Comparison of ENCODE assay signal across 8 mouse cellular contexts in the genomic region with DNA sequence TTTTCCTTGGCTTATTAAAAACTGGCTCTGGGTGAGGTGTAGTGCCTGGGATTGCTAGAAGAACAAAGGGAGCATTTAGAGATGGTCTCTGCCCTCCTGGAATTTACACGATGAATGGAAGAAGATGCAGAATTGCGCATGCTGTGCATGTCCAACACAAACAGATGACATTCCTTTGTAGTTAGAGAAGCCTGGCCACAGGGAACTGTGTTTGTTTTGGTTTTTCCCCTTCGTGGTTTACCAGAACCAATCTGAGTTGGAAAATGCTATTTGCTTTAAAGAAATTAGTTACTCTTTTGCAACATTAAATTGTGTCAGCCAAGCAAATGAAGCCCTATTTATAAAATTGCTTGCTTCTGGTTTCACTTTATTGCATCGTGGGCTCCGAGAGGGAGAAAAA. TPM values are rescaled to one million over a fixed set of nuclear protein-coding genes. Genes with fewer than 3 reads are reported as not detected.
DNase-seq lines count a peak whose midpoint lies in the region; ATAC-seq lines count a peak whose summit lies in the region.

Gene Cp, plus strand, starts transcription at position 170 of the 400 bp plus-strand sequence.

- no peak for DNase-seq in forebrain, embryonic 10.5 days (ENCODE audit: extremely low spot score, low spot score)
- DNase-seq in urinary bladder, adult 2 months (ENCODE audit: low spot score), result no peak
- DNase-seq in urinary bladder, postnatal 10 days (ENCODE audit: low spot score), result no peak
- DNase-seq in hindbrain, embryonic 14.5 days (ENCODE audit: low spot score), result no peak
- DNase-seq in retina, postnatal 1 day, result peak; percentile 86
- no peak for DNase-seq in cerebellum, postnatal 14 days

- H3K27me3 ChIP-seq in forebrain, embryonic 10.5 days (ENCODE audit: poor library complexity, severe bottlenecking), result no peaks in the 10 kb centered on the region
- no peaks in the 10 kb centered on the region for H3K27me3 ChIP-seq in forebrain, embryonic 13.5 days
- no peaks in the 10 kb centered on the region for H3K27me3 ChIP-seq in hindbrain, embryonic 14.5 days (ENCODE audit: control insufficient read depth, insufficient read depth, low read length)

- WGBS in forebrain, embryonic 10.5 days, result 36% methylated on average over 5 of the region's 5 CpGs
- 27% methylated on average over 5 of the region's 5 CpGs for WGBS in forebrain, embryonic 13.5 days
- WGBS in hindbrain, embryonic 14.5 days, result 19% methylated on average over 5 of the region's 5 CpGs

- no peak within 1 kb of the TSS for H3K9ac ChIP-seq in forebrain, embryonic 13.5 days
- H3K9ac ChIP-seq in hindbrain, embryonic 14.5 days, result no peak within 1 kb of the TSS; the same call in 1 of the 2 replicates

- no peak within 1 kb of the TSS; the same call in 1 of the 2 replicates for H3K4me2 ChIP-seq in forebrain, embryonic 13.5 days
- H3K4me2 ChIP-seq in hindbrain, embryonic 14.5 days (replicated peaks), result peak within 1 kb of the TSS; percentile 30

- H3K36me3 ChIP-seq in forebrain, embryonic 10.5 days (replicated peaks), result no peaks in the 10 kb centered on the region
- no peaks in the 10 kb centered on the region for H3K36me3 ChIP-seq in forebrain, embryonic 13.5 days (ENCODE audit: poor library complexity, severe bottlenecking)
- no peaks in the 10 kb centered on the region for H3K36me3 ChIP-seq in hindbrain, embryonic 14.5 days (replicated peaks; ENCODE audit: control insufficient read depth, insufficient read depth)

- peaks cover 64% of the 10 kb centered on the region for H3K4me1 ChIP-seq in forebrain, embryonic 10.5 days
- H3K4me1 ChIP-seq in forebrain, embryonic 13.5 days, result peaks cover 12% of the 10 kb centered on the region
- no peaks in the 10 kb centered on the region for H3K4me1 ChIP-seq in hindbrain, embryonic 14.5 days (replicated peaks; ENCODE audit: control insufficient read depth, insufficient read depth, low read length)

- ATAC-seq in forebrain, embryonic 13.5 days, result no peak
- ATAC-seq in hindbrain, embryonic 14.5 days (ENCODE audit: low FRiP score), result peak; percentile 54; the same call in 1 of the 2 replicates
- no peak for ATAC-seq in cerebellum, adult (ENCODE audit: insufficient number of reproducible peaks, low FRiP score, low TSS enrichment)

- no peaks in the 10 kb centered on the region for H3K9me3 ChIP-seq in forebrain, embryonic 10.5 days
- H3K9me3 ChIP-seq in forebrain, embryonic 13.5 days (replicated peaks), result no peaks in the 10 kb centered on the region
- H3K9me3 ChIP-seq in hindbrain, embryonic 14.5 days (ENCODE audit: control insufficient read depth, low read length), result no peaks in the 10 kb centered on the region

- peak within 1 kb of the TSS; percentile 10 for H3K4me3 ChIP-seq in forebrain, embryonic 10.5 days
- no peak within 1 kb of the TSS for H3K4me3 ChIP-seq in forebrain, embryonic 13.5 days
- H3K4me3 ChIP-seq in hindbrain, embryonic 14.5 days (replicated peaks; ENCODE audit: low read length), result peak within 1 kb of the TSS; percentile 8; the same call in 1 of the 2 replicates

- peak within 1 kb of the TSS; percentile 58 for H3K27ac ChIP-seq in forebrain, embryonic 10.5 days
- H3K27ac ChIP-seq in forebrain, embryonic 13.5 days, result no peak within 1 kb of the TSS; the same call in 1 of the 2 replicates
- H3K27ac ChIP-seq in hindbrain, embryonic 14.5 days, result no peak within 1 kb of the TSS

RNA-seq across cellular contexts. Expression of gene Cp, which starts in this region (rescaled TPM):
- polyA plus RNA-seq in forebrain, embryonic 10.5 days (2016; fragmentation: Nextera tagmentation; extraction: Ambion mirVana), result 6.4 and 9.0 TPM in 2 replicates
- polyA plus RNA-seq in forebrain, embryonic 13.5 days (2015; fragmentation: Nextera tagmentation; extraction: Ambion mirVana), result 2.2 and 3.0 TPM in 2 replicates
- 11.2 and 13.7 TPM in 2 replicates for polyA plus RNA-seq in urinary bladder, adult 2 months (2012; rRNA removed)
- polyA plus RNA-seq in hindbrain, embryonic 14.5 days (2014; fragmentation: Nextera tagmentation; extraction: Ambion mirVana), result 15.7 and 16.7 TPM in 2 replicates
